Mouse (Mus musculus) lung, postnatal 0 days (tissue): ENCODE results near the gene 1190007I07Rik. TPM values are rescaled to one million over a fixed set of nuclear protein-coding genes. Genes with fewer than 3 reads are reported as not detected.

Experiments
- polyA plus RNA-seq: library from polyadenylated mRNA; unstranded; fragments of >200 nt; fragmentation: Nextera tagmentation; extraction: Ambion mirVana; gene quantifications from 2 replicates; pipeline ENCODE4 v1.2.1, GENCODE M21; 2015

Gene 1190007I07Rik
- polyA plus RNA-seq, 1 experiment from 2014 or later, result 26.0 TPM

Other genes with a start within 250 kb of the 1190007I07Rik start
- gene Gm1553, start 130.6 kb downstream of the 1190007I07Rik start, polyA plus RNA-seq, result not detected in 2 replicates
- 45.7 and 46.5 TPM in 2 replicates for gene Tdg, start 6.6 kb upstream of the 1190007I07Rik start, polyA plus RNA-seq
- 2.4 and 3.4 TPM in 2 replicates for gene Glt8d2, start 67.4 kb upstream of the 1190007I07Rik start, polyA plus RNA-seq
- gene Hcfc2, start 72.9 kb upstream of the 1190007I07Rik start, polyA plus RNA-seq, result 20.9 and 25.6 TPM in 2 replicates
- gene Nfyb, start 140.9 kb upstream of the 1190007I07Rik start, polyA plus RNA-seq, result 21.5 and 28.2 TPM in 2 replicates
- 34.6 and 40.0 TPM in 2 replicates for gene Txnrd1, start 210.7 kb upstream of the 1190007I07Rik start, polyA plus RNA-seq
- not detected in 2 replicates for gene Eid3, start 243.4 kb upstream of the 1190007I07Rik start, polyA plus RNA-seq